Mouse (Mus musculus) bone marrow, adult 2 months (tissue): ENCODE measurements around the gene Slc45a2.
"Not testable (repeated sequence)": the region's sequence is repeated elsewhere in the genome, so short reads cannot be mapped to it uniquely, and the experiment has no call there.

Source experiments
- CTCF ChIP-seq: fragments of 200-500 bp; IDR thresholded peaks from 2 replicates; pipeline ENCODE4 v1.5.1; 2011; ENCODE audit warnings: low read length, control low read depth; ENCODE audit not compliant: control insufficient read depth, insufficient read depth
- POLR2A ChIP-seq: fragments of 200-500 bp; IDR thresholded peaks from 2 replicates; pipeline ENCODE4 v1.6.1; 2011; ENCODE audit warnings: low read depth, mild to moderate bottlenecking, control low read depth, low read length, borderline replicate concordance; ENCODE audit not compliant: control insufficient read depth

GRCm38 (mm10) chr15:10986477-10986876, 14.0 kb upstream of the Slc45a2 start:
- not testable (repeated sequence) for TF ChIP-seq POLR2A, CTCF
